Mouse (Mus musculus): Measurements from ENCODE around the gene Itga1.

DNA sequence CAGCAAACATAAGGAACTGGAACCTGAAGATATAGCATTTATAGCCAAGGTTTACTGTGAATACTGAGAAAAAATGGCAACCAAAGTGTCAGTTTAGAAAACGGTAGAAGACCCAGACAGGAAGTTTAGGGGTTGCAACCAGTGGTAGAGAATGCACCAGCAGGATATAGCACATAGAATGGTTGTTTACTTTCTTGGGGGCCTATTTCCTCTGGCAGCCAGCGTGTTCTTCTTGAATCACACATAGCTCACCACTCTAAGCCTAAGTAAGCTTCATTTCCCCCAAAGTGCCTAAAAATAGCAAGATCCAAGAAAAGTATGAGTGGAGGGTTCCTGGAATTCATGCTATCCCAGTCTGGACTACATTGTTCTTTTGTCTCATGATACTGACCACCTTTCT lies 59.1 kb downstream of the Itga1 start:
- TF ChIP-seq CTCF (IDR thresholded peaks at IDR 0.05; ENCODE audit: extremely low read depth, insufficient read depth, low read length): no peak
- TF ChIP-seq POLR2A (IDR thresholded peaks at IDR 0.05; ENCODE audit: extremely low read depth, insufficient read depth, low read length): no peak

All from cortical plate, adult 2 months (tissue).